Mouse (Mus musculus) MEL (cell line): ENCODE measurements at regions not wholly inside any gene's neighbourhood (a gene's known extent, or its start where the extent isn't known, plus 50 kb on each side); places are given as distances from the start of the nearest gene placed in this dataset.

Experiments
- DNase-seq: peaks from one replicate; pipeline ENCODE4 v3.0.0; 2011; ENCODE audit warnings: low read depth, low spot score
- H3K27ac ChIP-seq: 2 replicates; pipeline ENCODE4 v1.5.1; 2012; ENCODE audit warnings: low read depth, mild to moderate bottlenecking, control low read depth, low read length, moderate library complexity; ENCODE audit not compliant: control insufficient read depth
- H3K27me3 ChIP-seq, 2 experiments: fragments of 150-350 bp in 1 of 2; sonication (generic) in 1 of 2; 2 replicates each; pipeline ENCODE4 v1.6.1; 2012; ENCODE audit warnings: low read length in 2 of 2, mild to moderate bottlenecking in 2 of 2, improper control_type of control experiment in 1 of 2, moderate library complexity in 1 of 2; ENCODE audit not compliant: insufficient read depth in 2 of 2, control insufficient read depth in 1 of 2
- H3K36me3 ChIP-seq, 2 experiments: 2 replicates each; pipeline ENCODE4 v1.6.1; 2012 to 2014; ENCODE audit warnings: low read length in 2 of 2, improper control_type of control experiment in 1 of 2, inconsistent platforms in 1 of 2, mild to moderate bottlenecking in 1 of 2; ENCODE audit not compliant: insufficient read depth in 2 of 2, control insufficient read depth in 1 of 2
- H3K4me1 ChIP-seq, 2 experiments: fragments of 150-350 bp in 1 of 2; sonication (generic) in 1 of 2; 2 replicates each; pipeline ENCODE4 v1.6.1; 2012; ENCODE audit warnings: low read length in 2 of 2, improper control_type of control experiment in 1 of 2, mild to moderate bottlenecking in 1 of 2; ENCODE audit not compliant: insufficient read depth in 2 of 2, control insufficient read depth in 1 of 2
- H3K4me3 ChIP-seq, 2 experiments: fragments of 150-350 bp in 1 of 2; sonication (generic) in 1 of 2; 2 replicates each; pipeline ENCODE4 v1.5.1; 2012; ENCODE audit warnings: low read depth in 2 of 2, low read length in 2 of 2, mild to moderate bottlenecking in 2 of 2, moderate library complexity in 2 of 2, control low read depth in 1 of 2, improper control_type of control experiment in 1 of 2; ENCODE audit not compliant: control insufficient read depth in 1 of 2, insufficient read depth in 1 of 2
- H3K79me2 ChIP-seq: 2 replicates; pipeline ENCODE4 v1.6.1; 2012; ENCODE audit warnings: mild to moderate bottlenecking, low read length, moderate library complexity; ENCODE audit not compliant: control insufficient read depth, poor library complexity, insufficient read depth
- H3K9ac ChIP-seq: 2 replicates; pipeline ENCODE4 v1.6.1; 2012; ENCODE audit warnings: low read depth, mild to moderate bottlenecking, control low read depth, low read length, moderate library complexity; ENCODE audit not compliant: control insufficient read depth, poor library complexity, severe bottlenecking
- H3K9me3 ChIP-seq: fragments of 150-350 bp; sonication (generic); replicated peaks from 2 replicates; pipeline ENCODE4 v1.6.1; 2012; ENCODE audit warnings: mild to moderate bottlenecking, low read length, improper control_type of control experiment, moderate library complexity; ENCODE audit not compliant: insufficient read depth
- CHD1 ChIP-seq: IDR thresholded peaks from 2 replicates; pipeline ENCODE4 v1.6.1; 2012; ENCODE audit warnings: low read depth, mild to moderate bottlenecking, inconsistent platforms, low read length, improper control_type of control experiment
- CHD2 ChIP-seq: IDR thresholded peaks from 2 replicates; pipeline ENCODE4 v1.6.1; 2011; ENCODE audit warnings: low read length, improper control_type of control experiment
- CTCF ChIP-seq, 3 experiments: IDR thresholded peaks in 2 of 3; conservative IDR thresholded peaks in 1 of 3; 2 replicates each; pipeline ENCODE4 v1.5.1; 2011 to 2012; ENCODE audit warnings: low read length in 3 of 3, low read depth in 2 of 3, mild to moderate bottlenecking in 2 of 3, improper control_type of control experiment in 1 of 3, inconsistent platforms in 1 of 3, mixed read lengths in 1 of 3, moderate library complexity in 1 of 3; ENCODE audit not compliant: control insufficient read depth in 1 of 3, insufficient read depth in 1 of 3, poor library complexity in 1 of 3, severe bottlenecking in 1 of 3
- EP300 ChIP-seq, 2 experiments: IDR thresholded peaks; 2 replicates each; pipeline ENCODE4 v1.6.1; 2011; ENCODE audit warnings: improper control_type of control experiment in 2 of 2, low read length in 2 of 2, low read depth in 1 of 2, mild to moderate bottlenecking in 1 of 2
- GABPA ChIP-seq: IDR thresholded peaks from 2 replicates; pipeline ENCODE4 v1.6.1; 2012; ENCODE audit warnings: low read depth, mild to moderate bottlenecking, inconsistent platforms, low read length, improper control_type of control experiment, moderate library complexity
- GATA1 ChIP-seq: IDR thresholded peaks from 2 replicates; pipeline ENCODE4 v1.6.1; 2011; ENCODE audit warnings: low read depth, low read length, improper control_type of control experiment
- JUND ChIP-seq: IDR thresholded peaks from 2 replicates; pipeline ENCODE4 v1.6.1; 2011; ENCODE audit warnings: low read depth, mild to moderate bottlenecking, improper control_type of control experiment, low read length
- KAT2A ChIP-seq: conservative IDR thresholded peaks from 2 replicates; pipeline ENCODE4 v1.6.1; 2012; ENCODE audit warnings: low read depth, low read length, improper control_type of control experiment, inconsistent platforms
- MAX ChIP-seq: IDR thresholded peaks from 2 replicates; pipeline ENCODE4 v1.6.1; 2011; ENCODE audit warnings: low read length, improper control_type of control experiment
- MYB ChIP-seq: IDR thresholded peaks from 2 replicates; pipeline ENCODE4 v1.6.1; 2011; ENCODE audit warnings: mild to moderate bottlenecking, low read depth, low read length, improper control_type of control experiment
- NELFE ChIP-seq: IDR thresholded peaks from 2 replicates; pipeline ENCODE4 v1.6.1; 2011; ENCODE audit warnings: low read depth, low read length, improper control_type of control experiment
- POLR2A ChIP-seq, 2 experiments: IDR thresholded peaks; 2 replicates each; pipeline ENCODE4 v1.6.1; 2011 to 2012; ENCODE audit warnings: low read length in 2 of 2, mild to moderate bottlenecking in 2 of 2, control low read depth in 1 of 2, improper control_type of control experiment in 1 of 2, low read depth in 1 of 2, moderate library complexity in 1 of 2; ENCODE audit not compliant: control insufficient read depth in 1 of 2, insufficient read depth in 1 of 2, poor library complexity in 1 of 2
- POLR2AphosphoS2 ChIP-seq: IDR thresholded peaks from 2 replicates; pipeline ENCODE4 v1.6.1; 2011; ENCODE audit warnings: low read length, improper control_type of control experiment
- RAD21 ChIP-seq: IDR thresholded peaks from 2 replicates; pipeline ENCODE4 v1.6.1; 2011; ENCODE audit warnings: mild to moderate bottlenecking, low read depth, low read length, improper control_type of control experiment
- RCOR1 ChIP-seq: IDR thresholded peaks from 2 replicates; pipeline ENCODE4 v1.6.1; 2012; ENCODE audit warnings: low read depth, mild to moderate bottlenecking, inconsistent platforms, low read length, improper control_type of control experiment
- SIN3A ChIP-seq: IDR thresholded peaks from 2 replicates; pipeline ENCODE4 v1.6.1; 2012; ENCODE audit warnings: low read length, improper control_type of control experiment, inconsistent platforms
- TAL1 ChIP-seq: IDR thresholded peaks from 2 replicates; pipeline ENCODE4 v1.6.1; 2012; ENCODE audit warnings: mild to moderate bottlenecking, inconsistent platforms, low read length, moderate library complexity, mixed read lengths
- TBP ChIP-seq: IDR thresholded peaks from 2 replicates; pipeline ENCODE4 v1.8.0; 2011; ENCODE audit warnings: low read depth, low read length, improper control_type of control experiment
- TCF12 ChIP-seq: IDR thresholded peaks from 2 replicates; pipeline ENCODE4 v1.6.1; 2014; ENCODE audit warnings: low read depth, mild to moderate bottlenecking, inconsistent platforms, low read length, improper control_type of control experiment, moderate library complexity
- UBTF ChIP-seq: IDR thresholded peaks from 2 replicates; pipeline ENCODE4 v1.6.1; 2012; ENCODE audit warnings: low read depth, mild to moderate bottlenecking, inconsistent platforms, low read length, improper control_type of control experiment, moderate library complexity, borderline replicate concordance; ENCODE audit not compliant: insufficient read depth
- USF2 ChIP-seq, 2 experiments: IDR thresholded peaks; 2 replicates each; pipeline ENCODE4 v1.6.1; 2011 to 2012; ENCODE audit warnings: improper control_type of control experiment in 2 of 2, low read length in 2 of 2, borderline replicate concordance in 1 of 2, inconsistent platforms in 1 of 2, low read depth in 1 of 2, mild to moderate bottlenecking in 1 of 2; ENCODE audit not compliant: insufficient read depth in 1 of 2
- ZC3H11A ChIP-seq: IDR thresholded peaks from 2 replicates; pipeline ENCODE4 v1.6.1; 2012; ENCODE audit warnings: low read depth, mild to moderate bottlenecking, inconsistent platforms, low read length, improper control_type of control experiment
- ZKSCAN1 ChIP-seq: IDR thresholded peaks from 2 replicates; pipeline ENCODE4 v1.6.1; 2012; ENCODE audit warnings: low read depth, mild to moderate bottlenecking, inconsistent platforms, low read length, improper control_type of control experiment, moderate library complexity

- Histone ChIP-seq H3K4me3 (no peak overlapping the region), H3K79me2 (no peaks in the 10 kb centered on the region), H3K4me1 (no peaks in the 10 kb centered on the region), H3K27me3 (no peaks in the 10 kb centered on the region), H3K9me3 (no peaks in the 10 kb centered on the region), H3K9ac (no peak overlapping the region), H3K27ac (no peak overlapping the region), H3K36me3 (no peaks in the 10 kb centered on the region)
- TF ChIP-seq MAX (no peak), UBTF (no peak), CHD2 (no peak), POLR2AphosphoS2 (no peak), TAL1 (no peak), TCF12 (no peak), TBP (no peak), CTCF (IDR thresholded peaks at IDR 0.05 in 2 of 3, conservative IDR thresholded peaks at IDR 0.05 in 1 of 3; ENCODE audit: control insufficient read depth in 1 of 3, insufficient read depth in 1 of 3, low read depth in 2 of 3, low read length in 3 of 3, poor library complexity in 1 of 3, severe bottlenecking in 1 of 3) (no peak), RAD21 (no peak), EP300 (IDR thresholded peaks at IDR 0.05; ENCODE audit: low read depth in 1 of 2, low read length in 2 of 2) (no peak), CHD1 (no peak)
- no peak for DNase-seq
These were observed 142.0 kb downstream of the Sis start for GRCm38 (mm10) chr3:72825618-72826017.

- no peak for DNase-seq
- H3K4me1 ChIP-seq = no peaks in the 10 kb centered on the region
- H3K27me3 ChIP-seq = no peaks in the 10 kb centered on the region
- no peaks in the 10 kb centered on the region for H3K36me3 ChIP-seq
- no peak overlapping the region for H3K9ac ChIP-seq
- H3K9me3 ChIP-seq = no peaks in the 10 kb centered on the region
- 0 out of 2 replicates have a peak, but pooled peaks have one; percentile 14 for TF ChIP-seq GATA1
- TF ChIP-seq POLR2AphosphoS2 = no peak
- no peak overlapping the region for H3K4me3 ChIP-seq
- no peak overlapping the region for H3K27ac ChIP-seq
- no peaks in the 10 kb centered on the region for H3K79me2 ChIP-seq
These were observed 144.5 kb downstream of the Sis start for GRCm38 (mm10) chr3:72823148-72823547.

- no peaks in the 10 kb centered on the region for H3K79me2 ChIP-seq
- H3K36me3 ChIP-seq = no peaks in the 10 kb centered on the region
- TF ChIP-seq TBP (no peak), TCF12 (no peak), CTCF (IDR thresholded peaks at IDR 0.05 in 2 of 3, conservative IDR thresholded peaks at IDR 0.05 in 1 of 3; ENCODE audit: control insufficient read depth in 1 of 3, insufficient read depth in 1 of 3, low read depth in 2 of 3, low read length in 3 of 3, poor library complexity in 1 of 3, severe bottlenecking in 1 of 3) (no peak), JUND (no peak), USF2 (IDR thresholded peaks at IDR 0.05; ENCODE audit: borderline replicate concordance in 1 of 2, insufficient read depth in 1 of 2, low read depth in 1 of 2, low read length in 2 of 2) (no peak), ZKSCAN1 (no peak), RCOR1 (no peak), SIN3A (no peak), KAT2A (no peak), NELFE (no peak), MYB (no peak), GABPA (no peak), POLR2A (IDR thresholded peaks at IDR 0.05; ENCODE audit: control insufficient read depth in 1 of 2, insufficient read depth in 1 of 2, low read depth in 1 of 2, low read length in 2 of 2, poor library complexity in 1 of 2) (no peak), CHD2 (no peak), ZC3H11A (no peak), EP300 (IDR thresholded peaks at IDR 0.05; ENCODE audit: low read depth in 1 of 2, low read length in 2 of 2) (no peak)
- H3K27ac ChIP-seq = no peak overlapping the region
- H3K9me3 ChIP-seq = no peaks in the 10 kb centered on the region
- no peaks in the 10 kb centered on the region for H3K27me3 ChIP-seq
- no peak overlapping the region for H3K4me3 ChIP-seq
- H3K4me1 ChIP-seq = no peaks in the 10 kb centered on the region
- DNase-seq = no peak
- H3K9ac ChIP-seq = no peak overlapping the region
These were observed 177.1 kb downstream of the Sis start for GRCm38 (mm10) chr3:72790611-72791010.
